Mouse (Mus musculus): ENCODE measurements around the gene Ceacam19. TPM values are rescaled to one million over a fixed set of nuclear protein-coding genes. Genes with fewer than 3 reads are reported as not detected.

The Ceacam19 gene
- polyA plus RNA-seq, 1 experiment from 2014 or later: not detected

DNA sequence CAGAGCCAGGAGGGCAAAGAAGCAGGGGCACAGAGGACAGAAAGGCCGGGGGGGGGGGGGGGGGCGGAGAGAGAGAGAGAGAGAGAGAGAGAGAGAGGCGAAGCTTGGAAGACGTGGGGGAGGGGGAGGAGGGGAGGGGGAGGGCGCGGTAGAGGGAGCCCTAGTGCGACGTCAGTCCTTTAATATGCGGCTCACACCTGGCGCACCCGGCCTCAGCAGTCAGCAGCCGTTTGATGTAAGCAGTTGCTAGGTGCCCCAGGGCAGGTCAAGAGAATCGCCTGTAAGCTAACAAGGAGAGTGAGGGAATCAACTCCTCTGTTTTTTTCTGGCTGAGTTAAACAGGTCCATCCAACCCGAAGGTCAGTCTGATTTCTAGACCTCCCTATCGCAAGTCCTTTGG is 36.0 kb upstream of the Ceacam19 start:
- WGBS: 8% methylated on average over 11 of the region's 15 CpGs
- Histone ChIP-seq H3K27me3 (no peaks in the 10 kb centered on the region), H3K9ac (no peak overlapping the region), H3K4me3 (no peak overlapping the region), H3K4me2 (replicated peaks) (no peak overlapping the region), H3K4me1 (peaks cover 4% of the 10 kb centered on the region), H3K36me3 (no peaks in the 10 kb centered on the region), H3K9me3 (no peaks in the 10 kb centered on the region), H3K27ac (no peak overlapping the region)
- no peak for ATAC-seq (ENCODE audit: insufficient number of reproducible peaks, insufficient read depth, low FRiP score, low TSS enrichment)

DNA sequence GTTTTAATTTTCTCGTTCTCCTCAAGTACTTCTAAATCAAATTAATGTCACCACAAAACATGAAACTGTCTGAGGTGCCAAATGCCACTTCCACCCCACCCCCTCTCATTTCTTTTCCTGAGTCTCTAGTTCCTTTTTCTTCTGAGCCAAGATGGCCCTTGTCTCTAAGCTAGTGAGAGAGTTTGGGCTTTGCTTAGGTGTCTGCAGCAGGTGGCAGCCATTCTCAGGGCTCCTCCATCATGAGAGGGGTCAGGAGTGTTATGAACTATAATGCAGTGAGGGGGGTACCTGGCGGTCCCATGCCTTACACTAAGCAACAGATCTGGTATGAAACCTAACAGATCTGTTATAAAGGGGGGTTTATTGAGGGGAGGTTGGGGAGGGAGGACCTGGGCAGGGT is 35.6 kb upstream of the Ceacam19 start:
- 0 out of 2 replicates have a peak, but pooled peaks cover 2% of the 10 kb centered on the region for H3K36me3 ChIP-seq
- ATAC-seq (ENCODE audit: insufficient number of reproducible peaks, insufficient read depth, low FRiP score, low TSS enrichment): no peak
- no peaks in the 10 kb centered on the region for H3K9me3 ChIP-seq
- peaks cover 4% of the 10 kb centered on the region for H3K4me1 ChIP-seq
- no peak overlapping the region for H3K9ac ChIP-seq
- H3K4me2 ChIP-seq (replicated peaks): no peak overlapping the region
- H3K27me3 ChIP-seq: no peaks in the 10 kb centered on the region
- WGBS: 45% methylated on average over 2 of the region's 2 CpGs
- no peak overlapping the region for H3K4me3 ChIP-seq
- no peak overlapping the region for H3K27ac ChIP-seq

DNA sequence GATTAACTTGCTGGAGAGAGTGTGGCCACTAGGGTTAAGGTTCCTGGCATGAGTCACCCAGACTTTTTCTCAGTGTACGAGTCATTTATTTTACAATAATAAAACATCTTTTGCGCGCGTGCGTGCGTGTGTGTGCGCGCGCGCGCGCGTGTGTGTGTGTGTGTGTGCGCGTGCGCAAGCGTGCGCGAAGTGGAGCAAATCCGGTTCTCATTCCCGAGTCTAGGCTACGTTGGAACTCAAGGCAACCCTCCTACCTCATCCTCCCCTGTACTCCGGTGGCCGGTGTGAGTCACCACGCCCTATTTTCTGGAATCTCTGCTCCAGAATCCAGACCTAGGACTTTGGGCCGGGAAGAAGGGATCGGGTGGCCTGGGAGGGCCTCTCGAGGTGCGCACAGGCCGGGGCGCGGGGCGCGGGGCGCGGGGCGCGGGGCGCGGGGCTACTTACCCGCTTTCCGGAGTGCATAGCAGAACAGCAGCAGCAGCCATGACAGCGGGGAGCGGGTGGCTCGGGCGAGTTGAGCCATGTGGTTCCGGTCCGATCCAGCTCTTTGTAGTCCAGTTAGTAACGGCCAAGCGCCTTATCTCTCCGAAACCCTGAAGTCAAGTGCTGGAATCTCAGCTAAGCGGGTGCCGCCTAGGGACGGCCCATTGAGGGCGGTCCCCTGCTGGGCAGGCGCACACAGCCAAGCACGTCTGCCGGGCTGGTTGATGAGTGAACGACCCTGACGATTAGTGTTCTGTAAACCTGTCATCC is 32.9 kb upstream of the Ceacam19 start, which contains the start of gene Pvr:
Pvr (minus strand) TSS at position 655 of the 756 bp plus-strand sequence.
- H3K4me2 ChIP-seq (replicated peaks): peak within 1 kb of the TSS; percentile 56
- peak; percentile 78 for ATAC-seq (ENCODE audit: insufficient number of reproducible peaks, insufficient read depth, low FRiP score, low TSS enrichment)
- WGBS: under 1% methylated on average over 60 of the region's 60 CpGs

DNA sequence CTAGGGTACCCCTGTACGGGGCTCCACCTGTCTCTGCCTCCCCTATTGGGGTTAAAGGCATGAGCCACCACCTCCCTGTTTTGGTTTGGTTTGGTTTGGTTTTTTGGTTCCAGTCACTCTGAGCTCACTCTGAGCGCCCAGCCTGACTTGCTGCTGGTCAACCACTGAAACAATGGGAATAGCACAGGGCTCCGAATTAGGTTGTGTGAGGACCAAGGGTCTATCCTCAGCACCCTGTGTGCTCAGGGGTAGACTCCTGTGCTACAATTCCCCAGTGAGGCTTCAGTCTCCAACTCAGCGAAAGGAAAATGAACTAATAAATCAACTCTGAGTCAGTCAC is 32.4 kb upstream of the Ceacam19 start:
- WGBS: 28% methylated on average over 4 of the region's 4 CpGs
- H3K27me3 ChIP-seq: no peaks in the 10 kb centered on the region
- peak overlapping the region; percentile 79 for H3K4me3 ChIP-seq
- H3K9ac ChIP-seq: peak overlapping the region; percentile 80
- H3K4me2 ChIP-seq (replicated peaks): peak overlapping the region; percentile 56
- ATAC-seq (ENCODE audit: insufficient number of reproducible peaks, insufficient read depth, low FRiP score, low TSS enrichment): peak; percentile 30; the same call in 1 of the 2 replicates
- peaks cover 13% of the 10 kb centered on the region; the same call in 1 of the 2 replicates for H3K36me3 ChIP-seq
- peaks cover 4% of the 10 kb centered on the region for H3K4me1 ChIP-seq
- H3K27ac ChIP-seq: 0 out of 2 replicates have a peak overlapping the region, but pooled peaks have one; percentile 2
- H3K9me3 ChIP-seq: no peaks in the 10 kb centered on the region

More for the DNA sequence above, 32.9 kb upstream of the Ceacam19 start, which contains the start of gene Pvr:
- H3K4me1 ChIP-seq: peaks cover 4% of the 10 kb centered on the region
- H3K27me3 ChIP-seq: no peaks in the 10 kb centered on the region
- no peaks in the 10 kb centered on the region for H3K9me3 ChIP-seq
- peak within 1 kb of the TSS; percentile 79 for H3K4me3 ChIP-seq
- H3K27ac ChIP-seq: peak within 1 kb of the TSS; percentile 74; the same call in 1 of the 2 replicates
- peaks cover 12% of the 10 kb centered on the region; the same call in 1 of the 2 replicates for H3K36me3 ChIP-seq
- peak within 1 kb of the TSS; percentile 80 for H3K9ac ChIP-seq

DNA sequence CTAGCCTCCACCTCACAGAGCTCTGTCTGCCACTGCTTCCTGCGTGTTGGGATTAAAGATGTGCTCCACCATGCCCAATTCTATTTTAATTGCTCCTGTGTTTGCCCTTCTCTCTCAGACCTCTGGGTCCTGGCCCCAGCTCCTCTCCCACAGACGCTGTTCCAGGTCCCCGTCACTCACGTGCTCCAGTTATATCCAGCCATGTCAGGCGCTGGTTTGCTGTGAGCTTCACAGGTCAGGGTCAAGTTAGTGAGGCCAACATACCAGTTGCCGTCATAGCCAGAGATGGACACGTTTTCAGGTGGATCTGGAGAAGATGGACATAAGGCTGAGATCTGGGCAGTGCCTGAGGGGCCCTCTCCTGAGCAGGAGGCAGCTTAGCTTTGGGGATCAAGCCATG is 26.8 kb upstream of the Ceacam19 start:
- Histone ChIP-seq H3K36me3 (peaks cover 26% of the 10 kb centered on the region), H3K9ac (no peak overlapping the region), H3K4me3 (no peak overlapping the region), H3K27me3 (no peaks in the 10 kb centered on the region), H3K4me2 (replicated peaks) (no peak overlapping the region), H3K9me3 (no peaks in the 10 kb centered on the region), H3K4me1 (no peaks in the 10 kb centered on the region), H3K27ac (no peak overlapping the region)
- no peak for ATAC-seq (ENCODE audit: insufficient number of reproducible peaks, insufficient read depth, low FRiP score, low TSS enrichment)
- 92% methylated on average over 7 of the region's 7 CpGs for WGBS

DNA sequence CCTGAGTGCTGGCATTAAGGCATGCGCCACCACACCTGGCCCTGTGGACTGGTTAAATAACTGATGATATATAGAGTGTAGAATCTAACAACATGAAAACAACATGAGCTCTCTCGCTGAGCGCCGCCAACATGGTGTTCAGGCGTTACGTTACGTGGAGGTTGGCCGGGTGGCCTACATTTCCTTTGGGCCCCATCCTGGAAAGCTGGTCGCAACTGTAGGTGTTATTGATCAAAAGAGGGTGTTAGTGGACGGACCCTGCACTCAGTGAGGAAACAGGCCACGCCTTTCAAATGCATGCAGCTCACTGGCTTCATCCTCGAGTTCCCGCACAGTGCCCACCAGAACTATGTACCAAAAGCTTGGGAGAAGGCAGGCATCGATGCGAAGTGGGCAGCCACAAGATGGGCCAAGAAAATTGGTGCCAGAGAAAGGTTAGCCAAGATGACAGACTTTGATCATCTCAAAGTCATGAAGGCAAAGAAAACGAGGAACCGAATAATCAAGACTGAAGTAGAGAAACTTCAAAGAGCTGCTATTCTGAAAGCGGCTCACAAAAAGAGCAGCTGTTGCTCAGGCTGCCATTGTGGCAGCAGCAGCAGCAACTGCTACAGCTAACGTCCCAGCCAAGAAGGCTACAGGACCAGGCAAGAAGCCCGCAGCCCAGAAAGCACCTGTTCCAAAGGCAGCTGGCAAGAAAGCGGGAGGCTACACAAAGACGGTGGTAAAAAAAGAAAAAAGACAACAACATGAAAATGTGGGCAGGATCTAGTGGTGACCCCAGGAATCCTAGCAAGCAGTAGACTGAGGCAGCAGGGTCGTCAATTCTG is 24.1 kb upstream of the Ceacam19 start:
- Histone ChIP-seq H3K9ac (no peak overlapping the region), H3K36me3 (peaks cover 39% of the 10 kb centered on the region)
- no peak for ATAC-seq (ENCODE audit: insufficient number of reproducible peaks, insufficient read depth, low FRiP score, low TSS enrichment)

DNA sequence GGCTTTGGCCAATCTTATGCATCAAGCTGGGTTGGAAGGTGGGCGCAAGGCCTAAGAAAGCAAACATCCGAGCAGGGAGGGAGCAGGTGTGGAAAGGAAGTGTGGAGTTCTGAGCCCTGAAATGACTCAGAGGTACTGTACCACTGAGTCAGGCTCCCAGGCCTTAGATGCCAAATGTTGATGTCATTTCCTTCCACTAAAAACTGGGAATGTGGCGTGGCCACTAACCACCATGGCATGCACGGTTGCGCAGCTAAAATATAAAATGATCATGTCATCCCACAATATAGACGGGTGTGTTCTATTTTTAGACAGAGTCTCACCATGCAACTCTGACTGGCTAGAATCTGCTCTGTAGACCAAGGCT is 23.5 kb upstream of the Ceacam19 start:
- Histone ChIP-seq H3K36me3 (peaks cover 43% of the 10 kb centered on the region), H3K4me2 (replicated peaks) (no peak overlapping the region), H3K27me3 (no peaks in the 10 kb centered on the region), H3K9ac (no peak overlapping the region), H3K27ac (no peak overlapping the region), H3K9me3 (no peaks in the 10 kb centered on the region), H3K4me3 (no peak overlapping the region), H3K4me1 (no peaks in the 10 kb centered on the region)
- ATAC-seq (ENCODE audit: insufficient number of reproducible peaks, insufficient read depth, low FRiP score, low TSS enrichment): no peak
- WGBS: 88% methylated on average over 6 of the region's 6 CpGs

More for the DNA sequence above, 24.1 kb upstream of the Ceacam19 start:
- no peak overlapping the region for H3K27ac ChIP-seq
- H3K9me3 ChIP-seq: no peaks in the 10 kb centered on the region
- H3K4me2 ChIP-seq (replicated peaks): no peak overlapping the region
- H3K27me3 ChIP-seq: no peaks in the 10 kb centered on the region
- no peaks in the 10 kb centered on the region for H3K4me1 ChIP-seq
- H3K4me3 ChIP-seq: no peak overlapping the region
- 88% methylated on average over 23 of the region's 23 CpGs for WGBS

DNA sequence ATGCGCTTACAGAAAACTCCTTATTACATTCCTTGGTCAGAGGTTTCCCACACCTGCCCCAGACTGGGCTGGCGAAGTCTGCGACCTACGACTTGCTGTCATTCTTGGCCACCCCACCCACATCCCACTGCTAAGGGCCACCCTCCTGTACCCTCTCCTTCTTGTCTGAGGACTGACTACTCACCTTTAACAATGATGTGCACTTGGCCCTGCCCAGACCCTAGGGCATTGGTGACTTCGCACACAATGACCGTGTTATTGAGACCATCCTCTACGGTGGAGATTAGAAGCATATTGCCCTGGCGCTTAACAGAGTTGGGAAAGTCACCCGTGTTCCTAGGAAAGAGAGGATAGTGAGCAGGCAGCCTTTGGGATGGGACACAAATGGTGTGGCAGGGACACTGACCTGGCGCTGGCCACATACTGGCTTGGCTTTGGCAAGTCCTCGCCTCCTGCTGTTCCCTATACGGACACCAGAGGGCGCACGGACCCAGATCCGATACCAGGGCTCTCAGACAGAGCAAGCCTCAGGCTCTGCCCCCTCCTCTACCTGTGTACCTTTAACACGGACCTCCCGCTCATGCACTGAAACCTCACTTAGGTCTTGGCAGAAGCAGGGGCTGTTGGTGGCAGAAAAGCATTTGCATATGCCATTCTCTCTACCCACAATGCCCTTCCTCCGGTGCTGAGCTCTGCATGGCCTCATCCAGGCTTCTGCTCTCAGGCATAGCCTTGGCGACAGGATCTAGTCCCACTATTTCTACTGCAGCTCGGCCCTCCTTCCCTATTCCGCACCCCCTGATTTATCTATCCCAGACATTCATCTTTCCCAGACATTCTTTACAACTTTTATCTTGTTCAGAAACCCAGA is 22.9 kb upstream of the Ceacam19 start:
- Histone ChIP-seq H3K4me1 (no peaks in the 10 kb centered on the region), H3K9ac (no peak overlapping the region), H3K9me3 (no peaks in the 10 kb centered on the region; the same call in 1 of the 2 replicates), H3K4me3 (no peak overlapping the region), H3K27ac (no peak overlapping the region), H3K4me2 (replicated peaks) (no peak overlapping the region), H3K36me3 (peaks cover 40% of the 10 kb centered on the region), H3K27me3 (no peaks in the 10 kb centered on the region)
- 50% methylated on average over 21 of the region's 21 CpGs for WGBS
- ATAC-seq (ENCODE audit: insufficient number of reproducible peaks, insufficient read depth, low FRiP score, low TSS enrichment): peak; percentile 58

DNA sequence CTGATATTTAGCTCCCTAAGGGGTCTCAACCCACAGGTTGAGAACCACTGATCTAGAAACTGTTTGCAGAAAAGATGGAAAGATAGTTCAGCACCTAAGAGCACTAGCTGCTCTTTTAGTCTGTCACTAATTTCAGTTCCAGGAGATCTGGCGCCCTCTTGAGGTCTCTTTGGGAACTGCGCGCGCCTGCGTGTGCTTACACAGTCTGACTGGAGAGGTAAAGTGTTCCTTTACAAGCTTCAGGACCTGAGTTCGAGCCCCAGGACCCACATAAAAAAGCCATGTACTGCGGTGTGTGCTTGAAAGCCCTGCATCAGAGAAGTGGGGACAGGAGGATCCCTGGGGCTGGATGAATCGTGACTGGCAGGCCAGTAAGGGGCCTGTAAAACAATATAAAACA is 2.1 kb upstream of the Ceacam19 start:
- Histone ChIP-seq H3K9me3 (peaks cover 4% of the 10 kb centered on the region; the same call in 1 of the 2 replicates), H3K36me3 (no peaks in the 10 kb centered on the region), H3K4me1 (no peaks in the 10 kb centered on the region), H3K4me3 (no peak overlapping the region), H3K27ac (no peak overlapping the region), H3K4me2 (replicated peaks) (no peak overlapping the region), H3K9ac (no peak overlapping the region), H3K27me3 (no peaks in the 10 kb centered on the region)
- ATAC-seq (ENCODE audit: insufficient number of reproducible peaks, insufficient read depth, low FRiP score, low TSS enrichment): no peak
- WGBS: 48% methylated on average over 8 of the region's 8 CpGs

DNA sequence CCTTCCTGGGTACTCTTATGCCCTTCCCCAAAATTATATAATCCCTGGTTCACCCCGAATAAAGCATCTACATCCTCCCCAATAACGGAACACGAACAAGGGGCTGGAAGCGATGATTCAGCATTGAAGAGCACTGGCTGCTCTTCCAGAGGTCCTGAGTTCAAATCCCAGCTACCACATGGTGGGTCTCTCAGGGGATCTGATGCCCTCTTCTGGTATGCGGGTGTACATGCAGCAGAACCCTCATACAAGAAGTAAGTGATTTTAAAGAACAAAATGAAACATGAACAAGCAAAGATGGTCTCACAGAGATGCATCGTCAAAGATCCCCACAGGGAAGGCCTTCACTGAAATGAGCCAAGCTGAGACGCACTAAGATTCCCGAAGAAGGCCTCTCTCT is 7.0 kb downstream of the Ceacam19 start:
- H3K4me1 ChIP-seq: no peaks in the 10 kb centered on the region
- no peak overlapping the region for H3K9ac ChIP-seq
- H3K27ac ChIP-seq: no peak overlapping the region
- H3K36me3 ChIP-seq: no peaks in the 10 kb centered on the region
- H3K4me2 ChIP-seq (replicated peaks): no peak overlapping the region
- peaks cover 4% of the 10 kb centered on the region; the same call in 1 of the 2 replicates for H3K9me3 ChIP-seq
- no peak for ATAC-seq (ENCODE audit: insufficient number of reproducible peaks, insufficient read depth, low FRiP score, low TSS enrichment)
- H3K4me3 ChIP-seq: no peak overlapping the region
- H3K27me3 ChIP-seq: no peaks in the 10 kb centered on the region
- 79% methylated on average over 8 of the region's 8 CpGs for WGBS

DNA sequence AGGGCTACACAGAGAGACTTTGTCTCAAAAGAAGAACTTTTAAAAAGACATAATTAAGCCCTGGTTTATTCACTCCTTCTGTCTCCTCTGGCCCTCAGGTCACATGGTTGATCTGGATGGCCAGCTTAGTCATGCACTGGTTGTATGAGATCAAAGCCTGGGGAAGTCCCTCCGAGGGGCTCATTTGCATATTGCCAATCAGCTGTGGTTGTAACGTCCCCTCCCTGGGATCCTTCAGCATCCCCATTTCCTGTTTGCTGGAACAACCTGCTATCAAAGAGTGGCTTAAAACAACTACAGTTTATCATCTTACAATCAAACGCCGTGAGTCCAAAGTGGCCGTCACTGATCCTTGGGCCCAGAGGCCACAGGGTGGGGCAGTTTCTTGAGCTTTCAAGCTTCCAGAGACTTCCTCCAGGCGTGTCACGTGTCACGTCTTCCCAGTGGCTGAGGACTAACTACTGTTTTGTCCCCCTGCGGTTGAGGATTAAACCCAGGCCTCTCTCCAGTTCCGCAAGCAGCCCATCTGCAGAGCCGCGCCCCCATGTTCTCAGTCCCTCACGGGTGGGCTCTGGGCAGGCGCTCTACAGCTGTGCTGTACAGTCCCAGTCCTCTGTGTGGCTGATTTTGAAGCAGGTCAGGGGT is 10.9 kb downstream of the Ceacam19 start:
- Histone ChIP-seq H3K4me2 (replicated peaks) (no peak overlapping the region), H3K4me3 (no peak overlapping the region), H3K4me1 (no peaks in the 10 kb centered on the region), H3K36me3 (no peaks in the 10 kb centered on the region), H3K9me3 (no peaks in the 10 kb centered on the region), H3K27ac (no peak overlapping the region), H3K9ac (no peak overlapping the region), H3K27me3 (no peaks in the 10 kb centered on the region)
- no peak for ATAC-seq (ENCODE audit: insufficient number of reproducible peaks, insufficient read depth, low FRiP score, low TSS enrichment)
- WGBS: 53% methylated on average over 14 of the region's 14 CpGs

All from embryonic facial prominence, embryonic 12.5 days (tissue).